Mouse (Mus musculus) MEL (cell line): ENCODE measurements around the gene Hspa5. TPM values are rescaled to one million over a fixed set of nuclear protein-coding genes. Genes with fewer than 3 reads are reported as not detected.

Experiments used
- DNase-seq: peaks from one replicate; pipeline ENCODE4 v3.0.0; 2011; ENCODE audit warnings: low read depth, low spot score
- H3K27ac ChIP-seq: 2 replicates; pipeline ENCODE4 v1.5.1; 2012; ENCODE audit warnings: low read depth, mild to moderate bottlenecking, control low read depth, low read length, moderate library complexity; ENCODE audit not compliant: control insufficient read depth
- H3K27me3 ChIP-seq, 2 experiments: fragments of 150-350 bp in 1 of 2; sonication (generic) in 1 of 2; 2 replicates each; pipeline ENCODE4 v1.6.1; 2012; ENCODE audit warnings: low read length in 2 of 2, mild to moderate bottlenecking in 2 of 2, improper control_type of control experiment in 1 of 2, moderate library complexity in 1 of 2; ENCODE audit not compliant: insufficient read depth in 2 of 2, control insufficient read depth in 1 of 2
- H3K36me3 ChIP-seq, 2 experiments: 2 replicates each; pipeline ENCODE4 v1.6.1; 2012 to 2014; ENCODE audit warnings: low read length in 2 of 2, improper control_type of control experiment in 1 of 2, inconsistent platforms in 1 of 2, mild to moderate bottlenecking in 1 of 2; ENCODE audit not compliant: insufficient read depth in 2 of 2, control insufficient read depth in 1 of 2
- H3K4me1 ChIP-seq, 2 experiments: fragments of 150-350 bp in 1 of 2; sonication (generic) in 1 of 2; 2 replicates each; pipeline ENCODE4 v1.6.1; 2012; ENCODE audit warnings: low read length in 2 of 2, improper control_type of control experiment in 1 of 2, mild to moderate bottlenecking in 1 of 2; ENCODE audit not compliant: insufficient read depth in 2 of 2, control insufficient read depth in 1 of 2
- H3K4me3 ChIP-seq, 2 experiments: fragments of 150-350 bp in 1 of 2; sonication (generic) in 1 of 2; 2 replicates each; pipeline ENCODE4 v1.5.1; 2012; ENCODE audit warnings: low read depth in 2 of 2, low read length in 2 of 2, mild to moderate bottlenecking in 2 of 2, moderate library complexity in 2 of 2, control low read depth in 1 of 2, improper control_type of control experiment in 1 of 2; ENCODE audit not compliant: control insufficient read depth in 1 of 2, insufficient read depth in 1 of 2
- H3K79me2 ChIP-seq: 2 replicates; pipeline ENCODE4 v1.6.1; 2012; ENCODE audit warnings: mild to moderate bottlenecking, low read length, moderate library complexity; ENCODE audit not compliant: control insufficient read depth, poor library complexity, insufficient read depth
- H3K9ac ChIP-seq: 2 replicates; pipeline ENCODE4 v1.6.1; 2012; ENCODE audit warnings: low read depth, mild to moderate bottlenecking, control low read depth, low read length, moderate library complexity; ENCODE audit not compliant: control insufficient read depth, poor library complexity, severe bottlenecking
- H3K9me3 ChIP-seq: fragments of 150-350 bp; sonication (generic); replicated peaks from 2 replicates; pipeline ENCODE4 v1.6.1; 2012; ENCODE audit warnings: mild to moderate bottlenecking, low read length, improper control_type of control experiment, moderate library complexity; ENCODE audit not compliant: insufficient read depth
- CHD1 ChIP-seq: IDR thresholded peaks from 2 replicates; pipeline ENCODE4 v1.6.1; 2012; ENCODE audit warnings: low read depth, mild to moderate bottlenecking, inconsistent platforms, low read length, improper control_type of control experiment
- ETS1 ChIP-seq: IDR thresholded peaks from 2 replicates; pipeline ENCODE4 v1.6.1; 2012; ENCODE audit warnings: low read depth, mild to moderate bottlenecking, inconsistent platforms, low read length, improper control_type of control experiment, moderate library complexity
- GABPA ChIP-seq: IDR thresholded peaks from 2 replicates; pipeline ENCODE4 v1.6.1; 2012; ENCODE audit warnings: low read depth, mild to moderate bottlenecking, inconsistent platforms, low read length, improper control_type of control experiment, moderate library complexity
- GATA1 ChIP-seq: IDR thresholded peaks from 2 replicates; pipeline ENCODE4 v1.6.1; 2011; ENCODE audit warnings: low read depth, low read length, improper control_type of control experiment
- JUND ChIP-seq: IDR thresholded peaks from 2 replicates; pipeline ENCODE4 v1.6.1; 2011; ENCODE audit warnings: low read depth, mild to moderate bottlenecking, improper control_type of control experiment, low read length
- MAX ChIP-seq: IDR thresholded peaks from 2 replicates; pipeline ENCODE4 v1.6.1; 2011; ENCODE audit warnings: low read length, improper control_type of control experiment
- MEF2A ChIP-seq: IDR thresholded peaks from 2 replicates; pipeline ENCODE4 v1.6.1; 2014; ENCODE audit warnings: low read depth, mild to moderate bottlenecking, inconsistent platforms, low read length, improper control_type of control experiment; ENCODE audit not compliant: poor library complexity, insufficient replicate concordance, severe bottlenecking; ENCODE audit errors: extremely low read depth
- MXI1 ChIP-seq: IDR thresholded peaks from 2 replicates; pipeline ENCODE4 v1.6.1; 2011; ENCODE audit warnings: mild to moderate bottlenecking, low read depth, low read length, improper control_type of control experiment
- NELFE ChIP-seq: IDR thresholded peaks from 2 replicates; pipeline ENCODE4 v1.6.1; 2011; ENCODE audit warnings: low read depth, low read length, improper control_type of control experiment
- POLR2AphosphoS2 ChIP-seq: IDR thresholded peaks from 2 replicates; pipeline ENCODE4 v1.6.1; 2011; ENCODE audit warnings: low read length, improper control_type of control experiment
- TCF12 ChIP-seq: IDR thresholded peaks from 2 replicates; pipeline ENCODE4 v1.6.1; 2014; ENCODE audit warnings: low read depth, mild to moderate bottlenecking, inconsistent platforms, low read length, improper control_type of control experiment, moderate library complexity
- UBTF ChIP-seq: IDR thresholded peaks from 2 replicates; pipeline ENCODE4 v1.6.1; 2012; ENCODE audit warnings: low read depth, mild to moderate bottlenecking, inconsistent platforms, low read length, improper control_type of control experiment, moderate library complexity, borderline replicate concordance; ENCODE audit not compliant: insufficient read depth
- ZKSCAN1 ChIP-seq: IDR thresholded peaks from 2 replicates; pipeline ENCODE4 v1.6.1; 2012; ENCODE audit warnings: low read depth, mild to moderate bottlenecking, inconsistent platforms, low read length, improper control_type of control experiment, moderate library complexity
- ZMIZ1 ChIP-seq: IDR thresholded peaks from 2 replicates; pipeline ENCODE4 v1.6.1; 2012; ENCODE audit warnings: low read depth, mild to moderate bottlenecking, inconsistent platforms, low read length, improper control_type of control experiment, moderate library complexity
- polyA plus RNA-seq, 2 experiments: library from polyadenylated mRNA; stranded (reverse) in 1 of 2; unstranded in 1 of 2; fragments of >175 nt in 1 of 2; fragments of >200 nt in 1 of 2; gene quantifications; 2 replicates each; pipeline versions ENCODE4 v1.2.1 to v1.2.4; 2012; ENCODE audit warnings: low replicate concordance in 2 of 2, low read depth in 1 of 2; ENCODE audit not compliant: insufficient read length in 2 of 2, insufficient read depth in 1 of 2, missing spikeins in 1 of 2
- total RNA-seq: library from RNA; depleted of rRNA; stranded (reverse); fragments of 300-350 nt; gene quantifications from 2 replicates; pipeline ENCODE4 v1.2.3, GENCODE M21; 2012

Gene Hspa5
- total and polyA plus RNA-seq, 3 experiments = 147 to 1,250 (median 649) TPM

DNA sequence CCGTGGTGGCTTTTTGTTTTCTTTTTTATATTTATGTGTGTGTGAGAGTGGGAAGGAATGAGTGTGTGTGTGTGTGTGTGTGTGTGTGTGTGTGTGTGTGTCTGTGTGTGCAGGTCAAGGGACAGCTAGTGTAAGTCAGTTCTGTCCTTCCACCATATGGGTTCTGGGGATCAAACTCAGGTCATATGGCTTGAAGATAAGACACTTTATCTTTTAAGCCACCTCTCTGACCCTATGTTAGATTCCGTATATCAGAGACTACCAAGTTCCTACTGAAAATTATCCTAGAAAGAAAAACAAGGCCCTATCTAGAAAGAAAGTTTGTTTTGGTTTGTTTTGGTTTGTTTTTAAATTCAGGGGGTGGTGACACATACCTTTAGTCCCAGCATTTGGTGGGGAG lies 9.6 kb upstream of the Hspa5 start:
- TF ChIP-seq ETS1 (0 out of 2 replicates have a peak, but pooled peaks have one; percentile 13), ZKSCAN1 (no peak), TCF12 (peak; percentile 45; the same call in 1 of the 2 replicates)
- H3K9ac ChIP-seq = no peak overlapping the region
- no peaks in the 10 kb centered on the region; a peak in 1 of 4 replicates for H3K36me3 ChIP-seq
- no peak overlapping the region for H3K27ac ChIP-seq
- H3K4me3 ChIP-seq = no peak overlapping the region
- no peaks in the 10 kb centered on the region for H3K27me3 ChIP-seq
- DNase-seq = no peak
- H3K79me2 ChIP-seq = no peaks in the 10 kb centered on the region
- H3K4me1 ChIP-seq = peaks cover 3 to 5% of the 10 kb centered on the region in 2 experiments; a peak in 2 of 4 replicates
- H3K9me3 ChIP-seq = no peaks in the 10 kb centered on the region

- DNase-seq = no peak
- H3K4me3 ChIP-seq = no peak overlapping the region
- H3K9me3 ChIP-seq = no peaks in the 10 kb centered on the region
- H3K36me3 ChIP-seq = no peaks in the 10 kb centered on the region; a peak in 1 of 4 replicates
- TF ChIP-seq CHD1 = no peak
- no peak for TF ChIP-seq TCF12
- TF ChIP-seq MEF2A = no peak
- TF ChIP-seq POLR2AphosphoS2 = no peak
- TF ChIP-seq JUND = no peak
- no peak for TF ChIP-seq MXI1
- no peak for TF ChIP-seq MAX
- no peak for TF ChIP-seq NELFE
- no peak for TF ChIP-seq ZMIZ1
- TF ChIP-seq GATA1 = no peak
- H3K9ac ChIP-seq = no peak overlapping the region
- H3K27me3 ChIP-seq = no peaks in the 10 kb centered on the region
- H3K27ac ChIP-seq = no peak overlapping the region
- no peaks in the 10 kb centered on the region for H3K79me2 ChIP-seq
- H3K4me1 ChIP-seq = peaks cover 3 to 5% of the 10 kb centered on the region in 2 experiments; a peak in 2 of 4 replicates
Measured at GRCm38 (mm10) chr2:34762872-34763271, 8.9 kb upstream of the Hspa5 start.

GRCm38 (mm10) chr2:34764801-34765200 lies 7.0 kb upstream of the Hspa5 start:
- Histone ChIP-seq H3K4me3 (no peak overlapping the region), H3K27me3 (no peaks in the 10 kb centered on the region), H3K9ac (no peak overlapping the region), H3K9me3 (no peaks in the 10 kb centered on the region), H3K36me3 (peaks cover 0 to under 1% of the 10 kb centered on the region in 2 experiments; a peak in 1 of 4 replicates), H3K79me2 (no peaks in the 10 kb centered on the region), H3K27ac (no peak overlapping the region), H3K4me1 (peaks cover 3 to 5% of the 10 kb centered on the region in 2 experiments; a peak in 2 of 4 replicates)
- TF ChIP-seq JUND = no peak
- TF ChIP-seq MAX = no peak
- TF ChIP-seq GABPA = no peak
- no peak for TF ChIP-seq UBTF
- no peak for DNase-seq
